Mouse (Mus musculus): Measurements from ENCODE around the gene Kbtbd4.

Kbtbd4 gene

GRCm38 (mm10) chr2:90956053-90956452, 51.5 kb downstream of the Kbtbd4 start:
- DNase-seq (ENCODE audit: low read depth, low spot score) = no peak

- no peak for DNase-seq (ENCODE audit: low read depth, low spot score)
These were observed 54.3 kb downstream of the Kbtbd4 start for GRCm38 (mm10) chr2:90958856-90959255.

- DNase-seq (ENCODE audit: low read depth, low spot score) = no peak
These were observed 55.5 kb downstream of the Kbtbd4 start for GRCm38 (mm10) chr2:90960012-90960411.
